Mouse (Mus musculus) ES-E14 (cell line): ENCODE results near the gene Zfp672. TPM values are rescaled to one million over a fixed set of nuclear protein-coding genes. Genes with fewer than 3 reads are reported as not detected.

Source experiments
- DNase-seq: peaks from one replicate; pipeline ENCODE4 v3.0.0-alpha.2; 2013; ENCODE audit warnings: low read depth, low spot score
- H3K27ac ChIP-seq: 2 replicates; pipeline ENCODE4 v1.5.1; 2012; ENCODE audit warnings: low read depth, mild to moderate bottlenecking, low read length, moderate library complexity, mixed read lengths; ENCODE audit not compliant: poor library complexity, insufficient read depth, severe bottlenecking
- H3K36me3 ChIP-seq: 2 replicates; pipeline ENCODE4 v1.6.1; 2012; ENCODE audit warnings: mild to moderate bottlenecking, low read length, moderate library complexity, mixed read lengths; ENCODE audit not compliant: control insufficient read depth, poor library complexity, insufficient read depth, severe bottlenecking
- H3K4me1 ChIP-seq, 2 experiments: fragments of 150-350 bp in 1 of 2; sonication (generic) in 1 of 2; 2 replicates each; pipeline ENCODE4 v1.6.1; 2012; ENCODE audit warnings: low read length in 2 of 2, mild to moderate bottlenecking in 1 of 2, mixed read lengths in 1 of 2; ENCODE audit not compliant: control insufficient read depth in 2 of 2, insufficient read depth in 2 of 2, poor library complexity in 1 of 2
- H3K4me3 ChIP-seq, 2 experiments: fragments of 150-350 bp in 1 of 2; sonication (generic) in 1 of 2; 2 replicates each; pipeline ENCODE4 v1.5.1; 2012; ENCODE audit warnings: low read length in 2 of 2, low read depth in 1 of 2, mild to moderate bottlenecking in 1 of 2, mixed read lengths in 1 of 2; ENCODE audit not compliant: insufficient read depth in 1 of 2, poor library complexity in 1 of 2, severe bottlenecking in 1 of 2
- H3K9ac ChIP-seq: 2 replicates; pipeline ENCODE4 v1.6.1; 2012; ENCODE audit warnings: low read depth, mild to moderate bottlenecking, low read length, mixed read lengths; ENCODE audit not compliant: poor library complexity, insufficient read depth, severe bottlenecking
- H3K9me3 ChIP-seq: fragments of 150-350 bp; sonication (generic); 2 replicates; pipeline ENCODE4 v1.6.1; 2012; ENCODE audit warnings: low read depth, mild to moderate bottlenecking, low read length; ENCODE audit not compliant: control insufficient read depth, insufficient read depth
- CHD2 ChIP-seq: IDR thresholded peaks from 2 replicates; pipeline ENCODE4 v1.6.1; 2014; ENCODE audit warnings: mild to moderate bottlenecking, low read depth, low read length, inconsistent platforms
- HCFC1 ChIP-seq: IDR thresholded peaks from 2 replicates; pipeline ENCODE4 v1.6.1; 2012; ENCODE audit warnings: low read length, inconsistent platforms, borderline replicate concordance; ENCODE audit not compliant: insufficient read depth
- MAFK ChIP-seq: IDR thresholded peaks from 2 replicates; pipeline ENCODE4 v1.6.1; 2014; ENCODE audit warnings: mild to moderate bottlenecking, low read depth, low read length, inconsistent platforms; ENCODE audit not compliant: insufficient read depth
- ZC3H11A ChIP-seq: IDR thresholded peaks from 2 replicates; pipeline ENCODE4 v1.6.1; 2012; ENCODE audit warnings: low read depth, mild to moderate bottlenecking, inconsistent platforms, low read length, borderline replicate concordance
- ZNF384 ChIP-seq: IDR thresholded peaks from 2 replicates; pipeline ENCODE4 v1.6.1; 2012; ENCODE audit warnings: low read depth, low read length, inconsistent platforms
- in situ Hi-C, 2 experiments: fragments of 600-800 bp; cut with MboI; formaldehyde crosslinking; loops; one replicate each; pipeline ENCODE4 v1.15.1; 2025; ENCODE audit warnings: low sequenced_read_pairs in 2 of 2, inconsistent platforms in 1 of 2; ENCODE audit not compliant: unreplicated experiment in 2 of 2
- total RNA-seq: library from RNA; depleted of rRNA; stranded (reverse); fragments of 300-350 nt; gene quantifications from 2 replicates; pipeline ENCODE4 v1.2.3, GENCODE M21; 2012

Zfp672 gene
- total RNA-seq, 1 experiment = 11.7 TPM

GRCm38 (mm10) chr11:58354476-58354875 lies 24.3 kb upstream of the Zfp672 start:
- TF ChIP-seq HCFC1 (no peak), CHD2 (no peak), MAFK (no peak), ZNF384 (no peak), ZC3H11A (no peak)
- no peak for DNase-seq
- no peaks in the 10 kb centered on the region for H3K36me3 ChIP-seq
- H3K4me3 ChIP-seq = no peak overlapping the region
- in situ Hi-C loops = no loop called here
- H3K9me3 ChIP-seq = no peaks in the 10 kb centered on the region
- H3K4me1 ChIP-seq = no peaks in the 10 kb centered on the region
- no peak overlapping the region for H3K9ac ChIP-seq
- no peak overlapping the region for H3K27ac ChIP-seq

- Histone ChIP-seq H3K4me1 (no peaks in the 10 kb centered on the region), H3K9me3 (no peaks in the 10 kb centered on the region), H3K4me3 (no peak overlapping the region), H3K9ac (no peak overlapping the region), H3K27ac (no peak overlapping the region), H3K36me3 (no peaks in the 10 kb centered on the region)
- DNase-seq = no peak
- in situ Hi-C loops = no loop called here
- TF ChIP-seq HCFC1 (no peak), ZNF384 (no peak), CHD2 (no peak), MAFK (no peak), ZC3H11A (no peak)
Observed at GRCm38 (mm10) chr11:58353709-58354108, 23.6 kb upstream of the Zfp672 start.

- in situ Hi-C loops = no loop called here
- H3K27ac ChIP-seq = no peak overlapping the region
- H3K36me3 ChIP-seq = no peaks in the 10 kb centered on the region
- H3K4me1 ChIP-seq = no peaks in the 10 kb centered on the region
- TF ChIP-seq HCFC1 = no peak
- TF ChIP-seq MAFK = no peak
- TF ChIP-seq ZC3H11A = peak; percentile 61; the same call in 1 of the 2 replicates
- no peak for TF ChIP-seq CHD2
- no peak for TF ChIP-seq ZNF384
- no peak overlapping the region for H3K4me3 ChIP-seq
- peak; percentile 35 for DNase-seq
- H3K9me3 ChIP-seq = no peaks in the 10 kb centered on the region
- H3K9ac ChIP-seq = no peak overlapping the region
Observed at GRCm38 (mm10) chr11:58352681-58353548, 22.8 kb upstream of the Zfp672 start.

- in situ Hi-C loops = no loop called here
- TF ChIP-seq HCFC1 (no peak), ZC3H11A (no peak), ZNF384 (no peak), CHD2 (no peak), MAFK (no peak)
- Histone ChIP-seq H3K36me3 (peaks cover 2% of the 10 kb centered on the region; the same call in 1 of the 2 replicates), H3K27ac (no peak overlapping the region), H3K9me3 (no peaks in the 10 kb centered on the region), H3K9ac (no peak overlapping the region), H3K4me3 (no peak overlapping the region), H3K4me1 (no peaks in the 10 kb centered on the region)
- no peak for DNase-seq
Observed at GRCm38 (mm10) chr11:58351179-58351578, 21.0 kb upstream of the Zfp672 start.
